Mouse (Mus musculus) neural tube, embryonic 13.5 days (tissue): ENCODE measurements at regions not wholly inside any gene's neighbourhood (a gene's known extent, or its start where the extent isn't known, plus 50 kb on each side); places are given as distances from the start of the nearest gene placed in this dataset.

Source experiments
- ATAC-seq: fragments of 200-750 bp; cut with Nextera tagmentation; 2 replicates; pipeline ENCODE4 v1.8.0; 2017; ENCODE audit warnings: low read depth, mild to moderate bottlenecking, moderate TSS enrichment, moderate library complexity
- H3K27ac ChIP-seq: fragments of 300-500 bp; sonication (generic); replicated peaks from 2 replicates; pipeline ENCODE4 v1.5.1; 2015; ENCODE audit warnings: moderate library complexity, mild to moderate bottlenecking, inconsistent platforms
- H3K27me3 ChIP-seq: fragments of 300-500 bp; sonication (generic); 2 replicates; pipeline ENCODE4 v1.6.1; 2015; ENCODE audit warnings: mild to moderate bottlenecking, inconsistent platforms
- H3K36me3 ChIP-seq: fragments of 300-500 bp; sonication (generic); 2 replicates; pipeline ENCODE4 v1.6.1; 2015; ENCODE audit warnings: mild to moderate bottlenecking, inconsistent platforms
- H3K4me1 ChIP-seq: fragments of 300-500 bp; sonication (generic); replicated peaks from 2 replicates; pipeline ENCODE4 v1.6.1; 2015; ENCODE audit warnings: inconsistent platforms
- H3K4me2 ChIP-seq: fragments of 300-500 bp; sonication (generic); 2 replicates; pipeline ENCODE4 v1.6.1; 2015; ENCODE audit warnings: inconsistent platforms, mild to moderate bottlenecking, moderate library complexity
- H3K4me3 ChIP-seq: fragments of 300-500 bp; sonication (generic); 2 replicates; pipeline ENCODE4 v1.5.1; 2015; ENCODE audit warnings: mild to moderate bottlenecking, inconsistent platforms
- H3K9ac ChIP-seq: fragments of 300-500 bp; sonication (generic); 2 replicates; pipeline ENCODE4 v1.6.1; 2015; ENCODE audit warnings: moderate library complexity, mild to moderate bottlenecking, inconsistent platforms
- H3K9me3 ChIP-seq: fragments of 300-500 bp; sonication (generic); 2 replicates; pipeline ENCODE4 v1.6.1; 2016; ENCODE audit warnings: inconsistent platforms
- WGBS: fragments of 180-500 bp; shearing (Covaris S2); methylation state at CpG from one replicate; pipeline ENCODE4 v1.1.7; 2015; 5-methylcytosine and 5-hydroxymethylcytosine counted together

DNA sequence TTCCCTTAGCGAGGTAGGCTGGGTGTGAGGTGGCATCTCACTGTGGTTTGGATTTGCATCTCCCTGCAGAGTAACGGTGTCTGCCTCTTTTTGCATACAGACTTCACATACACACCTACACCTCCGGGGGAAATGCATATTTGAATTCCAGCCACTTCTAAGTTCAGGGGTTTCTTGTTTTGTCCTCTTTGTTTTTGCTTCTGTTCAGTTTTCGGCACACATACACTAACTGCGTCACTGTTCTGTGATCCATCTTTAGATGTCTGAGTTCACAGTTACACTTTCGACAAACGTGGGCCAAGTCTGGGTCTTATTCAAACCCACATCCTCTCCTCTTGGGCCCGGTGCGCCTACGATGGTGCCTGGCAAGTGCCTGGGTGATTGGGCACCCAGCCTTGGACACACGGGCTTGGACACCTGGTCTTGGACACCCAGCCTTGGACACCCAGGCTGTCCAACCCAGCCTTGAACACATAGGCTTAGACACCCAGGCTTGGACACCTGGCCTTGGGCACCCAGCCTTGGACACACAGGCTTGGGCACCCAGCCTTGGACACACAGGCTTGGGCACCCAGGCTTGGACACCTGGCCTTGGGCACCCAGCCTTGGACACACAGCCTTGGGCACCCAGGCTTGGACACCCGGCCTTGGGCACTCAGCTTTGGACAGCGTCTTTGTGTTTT is 51.2 kb upstream of the Smndc1 start:
- Histone ChIP-seq H3K36me3 (no peaks in the 10 kb centered on the region), H3K4me3 (no peak overlapping the region)
- 84% methylated on average over 13 of the region's 13 CpGs for WGBS

DNA sequence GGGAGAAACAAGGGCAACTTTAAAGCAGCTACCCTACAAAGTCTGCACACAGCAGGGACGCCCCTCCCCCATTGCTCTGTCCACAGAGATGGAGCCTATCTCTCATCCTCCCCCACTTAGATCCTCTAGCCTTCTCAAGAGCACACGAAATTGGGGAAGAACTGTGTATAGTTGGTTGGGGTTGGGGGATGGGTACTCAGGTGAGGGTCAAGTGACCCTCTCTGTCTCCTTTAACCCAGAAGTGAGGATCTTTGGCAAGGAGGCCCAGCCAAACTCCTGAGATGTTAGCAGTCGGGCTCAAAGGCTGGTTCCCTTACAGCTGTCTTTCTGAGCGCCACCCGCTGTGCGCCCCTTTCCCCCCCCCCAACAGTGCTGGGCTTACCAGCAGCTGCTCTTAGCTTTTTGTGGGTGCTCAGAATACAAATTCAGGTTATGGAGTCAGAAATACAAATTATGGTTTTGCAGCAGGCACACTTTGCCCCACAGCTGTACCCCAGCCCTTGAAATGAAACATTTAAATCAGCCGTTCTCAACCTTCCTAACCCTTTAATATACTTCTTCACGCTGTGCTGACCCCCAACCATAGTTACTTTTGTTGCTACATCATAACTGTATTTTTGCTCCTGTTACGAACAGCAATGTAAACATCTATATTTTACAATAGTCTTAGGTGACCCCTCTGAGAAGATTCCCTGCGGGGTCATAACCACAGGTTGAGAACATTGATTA is 50.1 kb upstream of the Smndc1 start:
- Histone ChIP-seq H3K4me3 (no peak overlapping the region), H3K4me2 (no peak overlapping the region), H3K9me3 (no peaks in the 10 kb centered on the region), H3K9ac (no peak overlapping the region), H3K27me3 (peaks cover 4% of the 10 kb centered on the region; the same call in 1 of the 2 replicates), H3K36me3 (no peaks in the 10 kb centered on the region), H3K4me1 (peaks cover 37% of the 10 kb centered on the region), H3K27ac (no peak overlapping the region)
- ATAC-seq, result no peak
- 36% methylated on average over 10 of the region's 10 CpGs for WGBS

More for the DNA sequence above, 51.2 kb upstream of the Smndc1 start:
- no peak for ATAC-seq
- Histone ChIP-seq H3K4me2 (no peak overlapping the region), H3K27me3 (peaks cover 7% of the 10 kb centered on the region; the same call in 1 of the 2 replicates), H3K9ac (no peak overlapping the region), H3K9me3 (no peaks in the 10 kb centered on the region), H3K27ac (no peak overlapping the region), H3K4me1 (peaks cover 47% of the 10 kb centered on the region)
